Mouse (Mus musculus) hindbrain, embryonic 11.5 days (tissue): ENCODE data around the gene Sdccag8. TPM values are rescaled to one million over a fixed set of nuclear protein-coding genes. Genes with fewer than 3 reads are reported as not detected.

Experiments used
- ATAC-seq: fragments of 200-750 bp; cut with Nextera tagmentation; 2 replicates; pipeline ENCODE4 v1.8.0; 2017; ENCODE audit warnings: mild to moderate bottlenecking, moderate TSS enrichment, moderate library complexity; ENCODE audit not compliant: low FRiP score
- DNase-seq: peaks from one replicate; pipeline ENCODE4 v3.0.0-alpha.2; 2015; ENCODE audit warnings: low spot score
- H3K27ac ChIP-seq: fragments of 300-500 bp; sonication (generic); 2 replicates; pipeline ENCODE4 v1.5.1; 2014; ENCODE audit warnings: mild to moderate bottlenecking, low read depth, low read length
- H3K27me3 ChIP-seq: fragments of 300-500 bp; sonication (generic); 2 replicates; pipeline ENCODE4 v1.6.1; 2014; ENCODE audit warnings: mild to moderate bottlenecking, low read length, moderate library complexity, mixed read lengths; ENCODE audit not compliant: control insufficient read depth, insufficient read depth
- H3K36me3 ChIP-seq: fragments of 300-500 bp; sonication (generic); 2 replicates; pipeline ENCODE4 v1.6.1; 2014; ENCODE audit warnings: mild to moderate bottlenecking, low read length, moderate library complexity, mixed read lengths; ENCODE audit not compliant: control insufficient read depth, insufficient read depth
- H3K4me1 ChIP-seq: fragments of 300-500 bp; sonication (generic); replicated peaks from 2 replicates; pipeline ENCODE4 v1.6.1; 2014; ENCODE audit warnings: low read length, mixed read lengths; ENCODE audit not compliant: control insufficient read depth, insufficient read depth
- H3K4me2 ChIP-seq: fragments of 300-500 bp; sonication (generic); replicated peaks from 2 replicates; pipeline ENCODE4 v1.6.1; 2014; ENCODE audit warnings: mild to moderate bottlenecking, low read depth, low read length
- H3K4me3 ChIP-seq: fragments of 300-500 bp; sonication (generic); 2 replicates; pipeline ENCODE4 v1.5.1; 2014; ENCODE audit warnings: low read depth, low read length
- H3K9ac ChIP-seq: fragments of 300-500 bp; sonication (generic); 2 replicates; pipeline ENCODE4 v1.6.1; 2014; ENCODE audit warnings: low read depth, low read length
- H3K9me3 ChIP-seq: fragments of 300-500 bp; sonication (generic); 2 replicates; pipeline ENCODE4 v1.6.1; 2016; ENCODE audit warnings: low read length; ENCODE audit not compliant: control insufficient read depth
- WGBS: fragments of 180-500 bp; shearing (Covaris S2); extraction: QIAGEN DNeasy Blood & Tissue Kit; methylation state at CpG from one replicate; pipeline ENCODE4 v1.1.7; 2014; 5-methylcytosine and 5-hydroxymethylcytosine counted together
- polyA plus RNA-seq: library from polyadenylated mRNA; unstranded; fragments of >200 nt; fragmentation: Nextera tagmentation; extraction: Ambion mirVana; gene quantifications from 2 replicates; pipeline ENCODE4 v1.2.1, GENCODE M21; 2014

Gene Sdccag8
- polyA plus RNA-seq, 1 experiment from 2014 or later, result 23.9 TPM

- H3K9ac ChIP-seq, result peak overlapping the region; percentile 96
- WGBS, result under 1% methylated on average over 34 of the region's 75 CpGs
- DNase-seq, result peak; percentile 79
- peak overlapping the region; percentile 63 for H3K4me2 ChIP-seq
- H3K4me3 ChIP-seq, result peak overlapping the region; percentile 93
- H3K27ac ChIP-seq, result peak overlapping the region; percentile 100
- no peaks in the 10 kb centered on the region for H3K4me1 ChIP-seq
- no peaks in the 10 kb centered on the region for H3K9me3 ChIP-seq
- H3K36me3 ChIP-seq, result no peaks in the 10 kb centered on the region
- peak; percentile 70 for ATAC-seq
- H3K27me3 ChIP-seq, result no peaks in the 10 kb centered on the region
Measured at GRCm38 (mm10) chr1:176813292-176814035, 996 bp upstream of the Sdccag8 start.

- Histone ChIP-seq H3K27me3 (no peaks in the 10 kb centered on the region), H3K27ac (peak within 1 kb of the TSS; percentile 100), H3K36me3 (no peaks in the 10 kb centered on the region), H3K4me2 (peak within 1 kb of the TSS; percentile 63), H3K4me3 (peak within 1 kb of the TSS; percentile 93), H3K4me1 (no peaks in the 10 kb centered on the region), H3K9me3 (no peaks in the 10 kb centered on the region), H3K9ac (peak within 1 kb of the TSS; percentile 96)
- peak; percentile 96 for ATAC-seq
- peak; percentile 100 for DNase-seq
- WGBS, result under 1% methylated on average over 26 of the region's 28 CpGs
Measured at GRCm38 (mm10) chr1:176814036-176814420, 432 bp upstream of the Sdccag8 start, which contains the start of gene Cep170. Gene Cep170 (minus strand): TSS chr1:176814067.

- ATAC-seq (no peak), DNase-seq (no peak)
- no peaks in the 10 kb centered on the region for H3K9me3 ChIP-seq
- H3K9ac ChIP-seq, result no peak overlapping the region
- H3K27me3 ChIP-seq, result no peaks in the 10 kb centered on the region
- H3K36me3 ChIP-seq, result no peaks in the 10 kb centered on the region
- H3K4me2 ChIP-seq, result no peak overlapping the region
- 84% methylated on average over 4 of the region's 4 CpGs for WGBS
- H3K4me3 ChIP-seq, result no peak overlapping the region
- no peaks in the 10 kb centered on the region for H3K4me1 ChIP-seq
- H3K27ac ChIP-seq, result no peak overlapping the region
Measured at GRCm38 (mm10) chr1:176816728-176817127, 2.3 kb downstream of the Sdccag8 start.

- H3K27me3 ChIP-seq, result no peaks in the 10 kb centered on the region
- no peak overlapping the region for H3K27ac ChIP-seq
- ATAC-seq, result no peak
- no peaks in the 10 kb centered on the region for H3K36me3 ChIP-seq
- no peak overlapping the region for H3K4me2 ChIP-seq
- no peak overlapping the region for H3K9ac ChIP-seq
- no peak overlapping the region for H3K4me3 ChIP-seq
- no peaks in the 10 kb centered on the region for H3K4me1 ChIP-seq
- no peak for DNase-seq
- WGBS, result 81% methylated on average over 2 of the region's 2 CpGs
- no peaks in the 10 kb centered on the region for H3K9me3 ChIP-seq
Measured at GRCm38 (mm10) chr1:176818147-176818546, 3.7 kb downstream of the Sdccag8 start.

- 70% methylated on average over 6 of the region's 6 CpGs for WGBS
- no peak for DNase-seq
Measured at GRCm38 (mm10) chr1:176818763-176819162, 4.3 kb downstream of the Sdccag8 start.

GRCm38 (mm10) chr1:176821929-176822328 is 7.5 kb downstream of the Sdccag8 start:
- DNase-seq, result no peak
- ATAC-seq, result no peak
- Histone ChIP-seq H3K27me3 (no peaks in the 10 kb centered on the region), H3K4me1 (no peaks in the 10 kb centered on the region), H3K9ac (no peak overlapping the region), H3K4me2 (no peak overlapping the region), H3K27ac (no peak overlapping the region), H3K4me3 (no peak overlapping the region), H3K9me3 (no peaks in the 10 kb centered on the region), H3K36me3 (no peaks in the 10 kb centered on the region)
- 46% methylated on average over 1 of the region's 1 CpGs for WGBS

More at GRCm38 (mm10) chr1:176818763-176819162, 4.3 kb downstream of the Sdccag8 start:
- Histone ChIP-seq H3K4me2 (no peak overlapping the region), H3K9ac (no peak overlapping the region), H3K36me3 (no peaks in the 10 kb centered on the region), H3K9me3 (no peaks in the 10 kb centered on the region), H3K27me3 (no peaks in the 10 kb centered on the region), H3K4me3 (no peak overlapping the region), H3K4me1 (no peaks in the 10 kb centered on the region), H3K27ac (no peak overlapping the region)
- no peak for ATAC-seq

GRCm38 (mm10) chr1:176822949-176823348 is 8.5 kb downstream of the Sdccag8 start:
- Histone ChIP-seq H3K36me3 (no peaks in the 10 kb centered on the region), H3K27me3 (no peaks in the 10 kb centered on the region), H3K9me3 (no peaks in the 10 kb centered on the region), H3K4me2 (no peak overlapping the region), H3K4me3 (no peak overlapping the region), H3K27ac (no peak overlapping the region), H3K4me1 (no peaks in the 10 kb centered on the region), H3K9ac (no peak overlapping the region)
- ATAC-seq (no peak), DNase-seq (no peak)
- 84% methylated on average over 4 of the region's 4 CpGs for WGBS

GRCm38 (mm10) chr1:176823889-176824288 is 9.4 kb downstream of the Sdccag8 start:
- Histone ChIP-seq H3K27ac (no peak overlapping the region), H3K9me3 (no peaks in the 10 kb centered on the region), H3K9ac (no peak overlapping the region), H3K36me3 (no peaks in the 10 kb centered on the region), H3K4me1 (no peaks in the 10 kb centered on the region), H3K27me3 (no peaks in the 10 kb centered on the region), H3K4me2 (no peak overlapping the region), H3K4me3 (no peak overlapping the region)
- WGBS, result 87% methylated on average over 8 of the region's 8 CpGs
- ATAC-seq (no peak), DNase-seq (no peak)

- WGBS, result 87% methylated on average over 6 of the region's 6 CpGs
- Histone ChIP-seq H3K36me3 (no peaks in the 10 kb centered on the region), H3K27ac (no peak overlapping the region), H3K9me3 (no peaks in the 10 kb centered on the region), H3K27me3 (no peaks in the 10 kb centered on the region), H3K4me3 (no peak overlapping the region), H3K9ac (no peak overlapping the region), H3K4me1 (no peaks in the 10 kb centered on the region), H3K4me2 (no peak overlapping the region)
- DNase-seq (no peak), ATAC-seq (no peak)
Measured at GRCm38 (mm10) chr1:176824611-176825010, 10.2 kb downstream of the Sdccag8 start.
